Mouse (Mus musculus): ENCODE measurements at regions not wholly inside any gene's neighbourhood (a gene's known extent, or its start where the extent isn't known, plus 50 kb on each side); places are given as distances from the start of the nearest gene placed in this dataset.
"Not testable (repeated sequence)": the region's sequence is repeated elsewhere in the genome, so short reads cannot be mapped to it uniquely, and the experiment has no call there.

GRCm38 (mm10) chr16:25523141-25523540 lies 160.4 kb upstream of the Trp63 start:
- TF ChIP-seq POLR2A (IDR thresholded peaks at IDR 0.05; ENCODE audit: insufficient read depth, low read length); CTCF (IDR thresholded peaks at IDR 0.05; ENCODE audit: low read depth, low read length); EP300 (IDR thresholded peaks at IDR 0.05; ENCODE audit: insufficient read depth, low read depth, low read length): not testable (repeated sequence)
